Mouse (Mus musculus) heart, adult 2 months (tissue): ENCODE measurements around the gene Kctd5.

Experiments used
- CTCF ChIP-seq: fragments of 200-600 bp; IDR thresholded peaks from 2 replicates; pipeline ENCODE4 v1.8.1; 2022; ENCODE audit warnings: antibody characterized with exemption, mild to moderate bottlenecking, moderate library complexity
- EP300 ChIP-seq: fragments of 200-500 bp; IDR thresholded peaks from 2 replicates; pipeline ENCODE4 v1.6.1; 2011; ENCODE audit warnings: low read depth, low read length, control low read depth; ENCODE audit not compliant: insufficient read depth
- POLR2A ChIP-seq: fragments of 200-500 bp; IDR thresholded peaks from 2 replicates; pipeline ENCODE4 v1.6.1; 2011; ENCODE audit warnings: mild to moderate bottlenecking, low read depth, low read length, control low read depth; ENCODE audit not compliant: insufficient read depth

DNA sequence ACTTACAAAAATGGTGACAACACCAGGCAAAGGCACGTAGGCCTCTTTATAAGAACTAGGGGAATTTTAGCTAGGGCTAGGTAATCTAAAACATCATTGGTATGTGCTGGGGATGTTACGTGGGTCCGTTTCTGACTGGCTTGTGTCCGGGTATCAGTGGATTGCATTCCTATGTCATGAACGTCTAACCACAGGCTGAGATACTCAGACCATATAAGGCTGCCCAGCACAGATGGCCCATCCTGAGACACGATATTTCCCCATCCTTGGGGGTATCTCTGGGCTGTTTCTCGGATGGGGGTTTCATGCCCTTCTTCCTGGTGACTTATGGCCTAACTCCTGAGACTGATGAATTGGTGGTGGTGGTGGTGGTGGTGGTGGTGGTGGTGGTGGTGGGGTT, 38.2 kb downstream of the Kctd5 start:
- TF ChIP-seq POLR2A: no peak
- no peak for TF ChIP-seq CTCF
- TF ChIP-seq EP300: no peak
